Mouse (Mus musculus): ENCODE results near the gene Fam173a.
A peak's percentile ranks its signal among the peaks of the same experiment; 100 is the strongest.

Fam173a gene

GRCm38 (mm10) chr17:25792615-25793014 is at the start of gene Fam173a:
Fam173a (minus strand) TSS chr17:25792901.
- peak; percentile 75 for DNase-seq (ENCODE audit: low spot score)

- DNase-seq (ENCODE audit: low spot score) = no peak
Observed at GRCm38 (mm10) chr17:25841117-25841880, 48.6 kb upstream of the Fam173a start, which contains the start of gene Gm20683. Gm20683 (minus strand) TSS chr17:25841763.

- no peak for DNase-seq (ENCODE audit: low spot score)
Observed at GRCm38 (mm10) chr17:25840519-25840918, 47.8 kb upstream of the Fam173a start.

- DNase-seq (ENCODE audit: low spot score) = no peak
Observed at GRCm38 (mm10) chr17:25839455-25840235, 46.9 kb upstream of the Fam173a start.

GRCm38 (mm10) chr17:25838904-25839303 is 46.2 kb upstream of the Fam173a start:
- no peak for DNase-seq (ENCODE audit: low spot score)

GRCm38 (mm10) chr17:25837533-25837932 is 44.8 kb upstream of the Fam173a start:
- DNase-seq (ENCODE audit: low spot score) = no peak

GRCm38 (mm10) chr17:25837076-25837410 is 44.3 kb upstream of the Fam173a start, which contains the start of gene Rhbdl1:
Rhbdl1 (minus strand) TSS chr17:25837295.
- peak; percentile 84 for DNase-seq (ENCODE audit: low spot score)

- no peak for DNase-seq (ENCODE audit: low spot score)
Observed at GRCm38 (mm10) chr17:25836397-25837075, 43.8 kb upstream of the Fam173a start.

GRCm38 (mm10) chr17:25835816-25836215 is 43.1 kb upstream of the Fam173a start:
- DNase-seq (ENCODE audit: low spot score) = no peak

- no peak for DNase-seq (ENCODE audit: low spot score)
Observed at GRCm38 (mm10) chr17:25835301-25835700, 42.6 kb upstream of the Fam173a start.

GRCm38 (mm10) chr17:25834595-25835222 is 42.0 kb upstream of the Fam173a start:
- no peak for DNase-seq (ENCODE audit: low spot score)

GRCm38 (mm10) chr17:25833961-25834594 is 41.4 kb upstream of the Fam173a start:
- no peak for DNase-seq (ENCODE audit: low spot score)

GRCm38 (mm10) chr17:25833291-25833663 is 40.6 kb upstream of the Fam173a start, which contains the start of gene Stub1:
Stub1 (minus strand) TSS chr17:25833404.
- peak; percentile 98 for DNase-seq (ENCODE audit: low spot score)

- DNase-seq (ENCODE audit: low spot score) = peak; percentile 99
Observed at GRCm38 (mm10) chr17:25832436-25833290, 40.0 kb upstream of the Fam173a start.

- no peak for DNase-seq (ENCODE audit: low spot score)
Observed at GRCm38 (mm10) chr17:25831451-25832281, 39.0 kb upstream of the Fam173a start.

GRCm38 (mm10) chr17:25830806-25831431 is 38.2 kb upstream of the Fam173a start:
- no peak for DNase-seq (ENCODE audit: low spot score)

GRCm38 (mm10) chr17:25830200-25830753 is 37.6 kb upstream of the Fam173a start:
- DNase-seq (ENCODE audit: low spot score) = no peak

- DNase-seq (ENCODE audit: low spot score) = no peak
Observed at GRCm38 (mm10) chr17:25829558-25830017, 36.9 kb upstream of the Fam173a start.

Data from embryo, embryonic 10 days (tissue).